Mouse (Mus musculus): Measurements from ENCODE around the gene Ppp2r5c. TPM values are rescaled to one million over a fixed set of nuclear protein-coding genes. Genes with fewer than 3 reads are reported as not detected.

The Ppp2r5c gene
- polyA plus RNA-seq (2015; fragmentation: Nextera tagmentation; extraction: Ambion mirVana), result 140 and 151 TPM in 2 replicates

GRCm38 (mm10) chr12:110446290-110447170 is at the start of gene Ppp2r5c:
Ppp2r5c (plus strand) TSS chr12:110447120.
- WGBS, result under 1% methylated on average over 77 of the region's 86 CpGs
- Histone ChIP-seq H3K9ac (peak within 1 kb of the TSS; percentile 88), H3K27ac (replicated peaks) (peak within 1 kb of the TSS; percentile 97), H3K4me1 (replicated peaks) (peaks cover 22% of the 10 kb centered on the region), H3K36me3 (peaks cover 7% of the 10 kb centered on the region), H3K9me3 (no peaks in the 10 kb centered on the region), H3K4me2 (peak within 1 kb of the TSS; percentile 76), H3K27me3 (peaks cover 19% of the 10 kb centered on the region; the same call in 1 of the 2 replicates), H3K4me3 (peak within 1 kb of the TSS; percentile 91)
- ATAC-seq (ENCODE audit: low read depth), result peak; percentile 98

- Histone ChIP-seq H3K9me3 (no peaks in the 10 kb centered on the region), H3K4me2 (no peak overlapping the region), H3K36me3 (no peaks in the 10 kb centered on the region), H3K27me3 (no peaks in the 10 kb centered on the region), H3K27ac (replicated peaks) (no peak overlapping the region), H3K4me1 (replicated peaks) (no peaks in the 10 kb centered on the region), H3K4me3 (no peak overlapping the region), H3K9ac (no peak overlapping the region)
- 38% methylated on average over 8 of the region's 8 CpGs for WGBS
- ATAC-seq (ENCODE audit: low read depth), result no peak; the same call in 1 of the 2 replicates
Measured at GRCm38 (mm10) chr12:110398351-110398750, 48.6 kb upstream of the Ppp2r5c start.

GRCm38 (mm10) chr12:110399161-110399560 is 47.8 kb upstream of the Ppp2r5c start:
- H3K4me2 ChIP-seq, result no peak overlapping the region
- no peak overlapping the region for H3K27ac ChIP-seq (replicated peaks)
- H3K4me3 ChIP-seq, result no peak overlapping the region
- H3K9ac ChIP-seq, result no peak overlapping the region
- no peaks in the 10 kb centered on the region for H3K4me1 ChIP-seq (replicated peaks)
- WGBS, result 89% methylated on average over 6 of the region's 6 CpGs
- no peaks in the 10 kb centered on the region for H3K9me3 ChIP-seq
- H3K27me3 ChIP-seq, result no peaks in the 10 kb centered on the region
- no peaks in the 10 kb centered on the region for H3K36me3 ChIP-seq
- ATAC-seq (ENCODE audit: low read depth), result no peak

GRCm38 (mm10) chr12:110400936-110401335 is 46.0 kb upstream of the Ppp2r5c start:
- Histone ChIP-seq H3K9ac (no peak overlapping the region), H3K4me1 (replicated peaks) (no peaks in the 10 kb centered on the region), H3K27me3 (no peaks in the 10 kb centered on the region), H3K36me3 (no peaks in the 10 kb centered on the region), H3K4me2 (no peak overlapping the region), H3K27ac (replicated peaks) (no peak overlapping the region), H3K9me3 (no peaks in the 10 kb centered on the region), H3K4me3 (no peak overlapping the region)
- 89% methylated on average over 5 of the region's 5 CpGs for WGBS
- ATAC-seq (ENCODE audit: low read depth), result no peak

GRCm38 (mm10) chr12:110401871-110402270 is 45.0 kb upstream of the Ppp2r5c start:
- 91% methylated on average over 4 of the region's 4 CpGs for WGBS
- ATAC-seq (ENCODE audit: low read depth), result no peak
- Histone ChIP-seq H3K27me3 (no peaks in the 10 kb centered on the region), H3K27ac (replicated peaks) (no peak overlapping the region), H3K4me2 (no peak overlapping the region), H3K36me3 (no peaks in the 10 kb centered on the region), H3K4me3 (no peak overlapping the region), H3K9ac (no peak overlapping the region), H3K9me3 (no peaks in the 10 kb centered on the region), H3K4me1 (replicated peaks) (no peaks in the 10 kb centered on the region)

GRCm38 (mm10) chr12:110416244-110416643 is 30.7 kb upstream of the Ppp2r5c start:
- Histone ChIP-seq H3K9me3 (no peaks in the 10 kb centered on the region), H3K4me1 (replicated peaks) (no peaks in the 10 kb centered on the region; the same call in 1 of the 2 replicates), H3K4me2 (no peak overlapping the region), H3K27me3 (peaks cover 5% of the 10 kb centered on the region; the same call in 1 of the 2 replicates), H3K27ac (replicated peaks) (no peak overlapping the region), H3K4me3 (no peak overlapping the region), H3K9ac (no peak overlapping the region), H3K36me3 (no peaks in the 10 kb centered on the region)
- ATAC-seq (ENCODE audit: low read depth), result no peak
- 46% methylated on average over 3 of the region's 3 CpGs for WGBS

- Histone ChIP-seq H3K27ac (replicated peaks) (no peak overlapping the region), H3K4me1 (replicated peaks) (no peaks in the 10 kb centered on the region; the same call in 1 of the 2 replicates), H3K36me3 (no peaks in the 10 kb centered on the region), H3K27me3 (peaks cover 5% of the 10 kb centered on the region; the same call in 1 of the 2 replicates), H3K9ac (no peak overlapping the region), H3K9me3 (no peaks in the 10 kb centered on the region), H3K4me3 (no peak overlapping the region), H3K4me2 (peak overlapping the region; percentile 36)
- ATAC-seq (ENCODE audit: low read depth), result no peak
- 51% methylated on average over 28 of the region's 28 CpGs for WGBS
Measured at GRCm38 (mm10) chr12:110417023-110417986, 29.6 kb upstream of the Ppp2r5c start.

- Histone ChIP-seq H3K27me3 (peaks cover 5% of the 10 kb centered on the region; the same call in 1 of the 2 replicates), H3K9ac (no peak overlapping the region), H3K4me3 (no peak overlapping the region), H3K36me3 (no peaks in the 10 kb centered on the region), H3K9me3 (no peaks in the 10 kb centered on the region), H3K27ac (replicated peaks) (no peak overlapping the region; the same call in 1 of the 2 replicates), H3K4me2 (no peak overlapping the region), H3K4me1 (replicated peaks) (no peaks in the 10 kb centered on the region; the same call in 1 of the 2 replicates)
- 50% methylated on average over 20 of the region's 20 CpGs for WGBS
- ATAC-seq (ENCODE audit: low read depth), result no peak
Measured at GRCm38 (mm10) chr12:110417987-110418734, 28.8 kb upstream of the Ppp2r5c start.

- H3K9ac ChIP-seq, result no peak overlapping the region
- H3K27me3 ChIP-seq, result peaks cover 5% of the 10 kb centered on the region; the same call in 1 of the 2 replicates
- no peaks in the 10 kb centered on the region; the same call in 1 of the 2 replicates for H3K4me1 ChIP-seq (replicated peaks)
- WGBS, result 37% methylated on average over 8 of the region's 8 CpGs
- no peak overlapping the region for H3K4me2 ChIP-seq
- no peaks in the 10 kb centered on the region for H3K36me3 ChIP-seq
- H3K4me3 ChIP-seq, result no peak overlapping the region
- H3K27ac ChIP-seq (replicated peaks), result no peak overlapping the region; the same call in 1 of the 2 replicates
- no peaks in the 10 kb centered on the region for H3K9me3 ChIP-seq
- peak; percentile 54; the same call in 1 of the 2 replicates for ATAC-seq (ENCODE audit: low read depth)
Measured at GRCm38 (mm10) chr12:110418735-110419350, 28.1 kb upstream of the Ppp2r5c start.

- Histone ChIP-seq H3K27ac (replicated peaks) (no peak overlapping the region), H3K9me3 (no peaks in the 10 kb centered on the region), H3K4me1 (replicated peaks) (no peaks in the 10 kb centered on the region; the same call in 1 of the 2 replicates), H3K4me2 (no peak overlapping the region), H3K9ac (no peak overlapping the region), H3K27me3 (peaks cover 5% of the 10 kb centered on the region; the same call in 1 of the 2 replicates), H3K4me3 (no peak overlapping the region), H3K36me3 (no peaks in the 10 kb centered on the region)
- 71% methylated on average over 2 of the region's 2 CpGs for WGBS
- no peak for ATAC-seq (ENCODE audit: low read depth)
Measured at GRCm38 (mm10) chr12:110419879-110420278, 27.0 kb upstream of the Ppp2r5c start.

- no peak for ATAC-seq (ENCODE audit: low read depth)
- Histone ChIP-seq H3K4me3 (no peak overlapping the region), H3K9ac (no peak overlapping the region), H3K4me1 (replicated peaks) (no peaks in the 10 kb centered on the region; the same call in 1 of the 2 replicates), H3K27ac (replicated peaks) (no peak overlapping the region), H3K27me3 (peaks cover 5% of the 10 kb centered on the region; the same call in 1 of the 2 replicates), H3K4me2 (no peak overlapping the region), H3K36me3 (no peaks in the 10 kb centered on the region), H3K9me3 (no peaks in the 10 kb centered on the region)
- WGBS, result 51% methylated on average over 2 of the region's 3 CpGs
Measured at GRCm38 (mm10) chr12:110421361-110421760, 25.6 kb upstream of the Ppp2r5c start.
